Mouse (Mus musculus): ENCODE measurements around the gene Cemip2. TPM values are rescaled to one million over a fixed set of nuclear protein-coding genes. Genes with fewer than 3 reads are reported as not detected.

Cemip2 gene
- total RNA-seq (2023) = 2.6 TPM

GRCm38 (mm10) chr19:21778147-21778917 lies at the start of gene Cemip2:
Gene Cemip2, plus strand, starts transcription at chr19:21778342.

Other genes with a start within 250 kb of the Cemip2 start
- gene 1110059E24Rik, start 125.4 kb upstream of the Cemip2 start, total RNA-seq (2023) = 30.1 TPM
- 27.7 TPM for gene Abhd17b, start 125.2 kb upstream of the Cemip2 start, total RNA-seq (2023)

All from CD4-positive naive resting alpha-beta T cell, adult 57 days (primary cell).